Mouse (Mus musculus): ENCODE results near the gene Chd4. TPM values are rescaled to one million over a fixed set of nuclear protein-coding genes. Genes with fewer than 3 reads are reported as not detected.

Chd4 gene
- total and polyA plus RNA-seq, 2 experiments: 14.0 to 30.0 TPM

- Histone ChIP-seq H3K9ac (ENCODE audit: low read depth, low read length) (no peak overlapping the region), H3K79me2 (ENCODE audit: control insufficient read depth, insufficient read depth, low read length) (no peaks in the 10 kb centered on the region), H3K36me3 (ENCODE audit: control insufficient read depth, insufficient read depth, low read length) (no peaks in the 10 kb centered on the region), H3K27me3 (ENCODE audit: control insufficient read depth, insufficient read depth, low read length) (no peaks in the 10 kb centered on the region), H3K4me3 (ENCODE audit: insufficient read depth, low read depth, low read length) (no peak overlapping the region), H3K4me1 (ENCODE audit: control insufficient read depth, insufficient read depth, low read length) (no peaks in the 10 kb centered on the region), H3K27ac (replicated peaks; ENCODE audit: insufficient read depth, low read depth, low read length) (no peak overlapping the region)
- TF ChIP-seq POLR2A (IDR thresholded peaks at IDR 0.05; ENCODE audit: extremely low read depth, insufficient read depth, low read length): no peak
- TF ChIP-seq CTCF (IDR thresholded peaks at IDR 0.05; ENCODE audit: low read depth, low read length): no peak
- WGBS: 67% methylated on average over 8 of the region's 8 CpGs
- DNase-seq (ENCODE audit: extremely low read depth, low read depth, low spot score): no peak
Measured at GRCm38 (mm10) chr6:125073825-125074224, 22.0 kb upstream of the Chd4 start.

GRCm38 (mm10) chr6:125081394-125081793, 14.4 kb upstream of the Chd4 start:
- Histone ChIP-seq H3K79me2 (ENCODE audit: control insufficient read depth, insufficient read depth, low read length) (no peaks in the 10 kb centered on the region), H3K27ac (replicated peaks; ENCODE audit: insufficient read depth, low read depth, low read length) (no peak overlapping the region), H3K4me1 (ENCODE audit: control insufficient read depth, insufficient read depth, low read length) (peaks cover 17% of the 10 kb centered on the region), H3K4me3 (ENCODE audit: insufficient read depth, low read depth, low read length) (peak overlapping the region; percentile 48; the same call in 1 of the 2 replicates), H3K27me3 (ENCODE audit: control insufficient read depth, insufficient read depth, low read length) (no peaks in the 10 kb centered on the region), H3K9ac (ENCODE audit: low read depth, low read length) (peak overlapping the region; percentile 45), H3K36me3 (ENCODE audit: control insufficient read depth, insufficient read depth, low read length) (no peaks in the 10 kb centered on the region)
- DNase-seq (ENCODE audit: extremely low read depth, low read depth, low spot score): no peak
- WGBS: 27% methylated on average over 25 of the region's 25 CpGs
- TF ChIP-seq POLR2A (IDR thresholded peaks at IDR 0.05; ENCODE audit: extremely low read depth, insufficient read depth, low read length) (no peak), CTCF (IDR thresholded peaks at IDR 0.05; ENCODE audit: low read depth, low read length) (no peak)

- H3K9ac ChIP-seq (ENCODE audit: low read depth, low read length): peak overlapping the region; percentile 45
- H3K27me3 ChIP-seq (ENCODE audit: control insufficient read depth, insufficient read depth, low read length): no peaks in the 10 kb centered on the region
- H3K4me1 ChIP-seq (ENCODE audit: control insufficient read depth, insufficient read depth, low read length): peaks cover 17% of the 10 kb centered on the region
- TF ChIP-seq CTCF (IDR thresholded peaks at IDR 0.05; ENCODE audit: low read depth, low read length) (peak; percentile 87), POLR2A (IDR thresholded peaks at IDR 0.05; ENCODE audit: extremely low read depth, insufficient read depth, low read length) (0 out of 2 replicates have a peak, but pooled peaks have one; percentile 26)
- H3K79me2 ChIP-seq (ENCODE audit: control insufficient read depth, insufficient read depth, low read length): no peaks in the 10 kb centered on the region
- H3K27ac ChIP-seq (replicated peaks; ENCODE audit: insufficient read depth, low read depth, low read length): peak overlapping the region; percentile 58
- DNase-seq (ENCODE audit: extremely low read depth, low read depth, low spot score): peak; percentile 84
- 19% methylated on average over 45 of the region's 45 CpGs for WGBS
- H3K36me3 ChIP-seq (ENCODE audit: control insufficient read depth, insufficient read depth, low read length): no peaks in the 10 kb centered on the region
- H3K4me3 ChIP-seq (ENCODE audit: insufficient read depth, low read depth, low read length): peak overlapping the region; percentile 48; the same call in 1 of the 2 replicates
Measured at GRCm38 (mm10) chr6:125081797-125082560, 13.8 kb upstream of the Chd4 start.

- peaks cover 23% of the 10 kb centered on the region for H3K4me1 ChIP-seq (ENCODE audit: control insufficient read depth, insufficient read depth, low read length)
- no peak for TF ChIP-seq POLR2A (IDR thresholded peaks at IDR 0.05; ENCODE audit: extremely low read depth, insufficient read depth, low read length)
- TF ChIP-seq CTCF (IDR thresholded peaks at IDR 0.05; ENCODE audit: low read depth, low read length): no peak
- no peaks in the 10 kb centered on the region for H3K36me3 ChIP-seq (ENCODE audit: control insufficient read depth, insufficient read depth, low read length)
- H3K27ac ChIP-seq (replicated peaks; ENCODE audit: insufficient read depth, low read depth, low read length): peak overlapping the region; percentile 58
- no peak overlapping the region for H3K9ac ChIP-seq (ENCODE audit: low read depth, low read length)
- DNase-seq (ENCODE audit: extremely low read depth, low read depth, low spot score): peak; percentile 97
- no peak overlapping the region for H3K4me3 ChIP-seq (ENCODE audit: insufficient read depth, low read depth, low read length)
- H3K27me3 ChIP-seq (ENCODE audit: control insufficient read depth, insufficient read depth, low read length): no peaks in the 10 kb centered on the region
- 36% methylated on average over 7 of the region's 7 CpGs for WGBS
- H3K79me2 ChIP-seq (ENCODE audit: control insufficient read depth, insufficient read depth, low read length): no peaks in the 10 kb centered on the region
Measured at GRCm38 (mm10) chr6:125082801-125083386, 12.9 kb upstream of the Chd4 start.

- Histone ChIP-seq H3K4me1 (ENCODE audit: control insufficient read depth, insufficient read depth, low read length) (peaks cover 31% of the 10 kb centered on the region), H3K4me3 (ENCODE audit: insufficient read depth, low read depth, low read length) (no peak overlapping the region), H3K9ac (ENCODE audit: low read depth, low read length) (peak overlapping the region; percentile 8; the same call in 1 of the 2 replicates), H3K79me2 (ENCODE audit: control insufficient read depth, insufficient read depth, low read length) (no peaks in the 10 kb centered on the region), H3K27me3 (ENCODE audit: control insufficient read depth, insufficient read depth, low read length) (no peaks in the 10 kb centered on the region), H3K27ac (replicated peaks; ENCODE audit: insufficient read depth, low read depth, low read length) (peak overlapping the region; percentile 40; the same call in 1 of the 2 replicates), H3K36me3 (ENCODE audit: control insufficient read depth, insufficient read depth, low read length) (no peaks in the 10 kb centered on the region)
- no peak for TF ChIP-seq POLR2A (IDR thresholded peaks at IDR 0.05; ENCODE audit: extremely low read depth, insufficient read depth, low read length)
- peak; percentile 34; the same call in 1 of the 2 replicates for TF ChIP-seq CTCF (IDR thresholded peaks at IDR 0.05; ENCODE audit: low read depth, low read length)
- WGBS: 6% methylated on average over 4 of the region's 4 CpGs
- peak; percentile 84 for DNase-seq (ENCODE audit: extremely low read depth, low read depth, low spot score)
Measured at GRCm38 (mm10) chr6:125084424-125084823, 11.4 kb upstream of the Chd4 start.
